9 mouse cellular contexts compared by ENCODE assay signal in the genomic region with DNA sequence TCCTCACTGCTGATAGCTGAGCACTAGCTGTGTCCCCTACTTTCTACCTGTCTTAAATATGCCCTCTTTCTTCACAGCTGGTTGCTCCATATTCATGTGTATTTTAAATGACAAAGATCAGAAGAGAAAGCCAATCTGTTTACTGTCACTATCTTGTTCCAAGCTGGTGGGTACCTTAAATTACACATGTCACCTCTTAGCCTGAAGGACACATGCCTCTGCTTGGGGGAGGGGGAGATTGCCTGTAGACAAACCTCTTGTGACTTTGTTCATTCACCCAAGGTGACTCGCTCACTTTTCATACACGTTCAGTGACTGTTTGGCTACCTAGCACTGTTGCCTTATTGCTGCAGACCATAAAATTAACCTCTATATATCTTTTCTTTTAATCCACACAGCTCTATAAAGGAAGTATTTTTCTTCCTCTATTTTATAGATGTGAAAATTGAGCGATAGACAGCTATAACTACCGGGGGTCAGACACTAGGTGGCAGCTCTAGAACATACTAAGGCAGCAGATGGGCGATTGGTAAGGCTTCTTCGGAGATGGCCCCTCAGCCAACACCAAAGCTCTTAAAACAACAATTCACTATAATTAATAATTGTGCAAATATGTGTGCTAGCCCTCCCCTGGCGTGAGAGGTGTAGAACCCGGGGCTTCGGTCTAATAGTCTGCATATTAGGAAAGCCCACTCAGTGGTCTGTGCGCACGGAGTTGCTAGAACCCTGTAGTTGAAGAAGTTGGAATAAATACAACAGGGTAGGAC. TPM values are rescaled to one million over a fixed set of nuclear protein-coding genes. Genes with fewer than 3 reads are reported as not detected.
DNase-seq lines count a peak whose midpoint lies in the region; ATAC-seq and TF ChIP-seq lines count a peak whose summit lies in the region.
"Had no signal": no experiment of that assay in that cellular context is flagged by ENCODE, and none has a peak within 500 bp of the region (broad histone marks: within the 10 kb centered on the region; RNA-seq: fewer than 3 reads in every experiment).

No protein-coding gene starts in this region.

- H3K27ac ChIP-seq in kidney, embryonic 15.5 days = no peak overlapping the region
- no peak overlapping the region for H3K27ac ChIP-seq in liver, embryonic 14.5 days
- no peak overlapping the region for H3K27ac ChIP-seq in neural tube, embryonic 13.5 days (replicated peaks)

- peak; percentile 71 for ATAC-seq in granulocyte monocyte progenitor cell, adult 5-6 weeks (replicated peaks; ENCODE audit: poor library complexity, severe bottlenecking)
- peak; percentile 50; the same call in 1 of the 2 replicates for ATAC-seq in kidney, embryonic 15.5 days (replicated peaks; ENCODE audit: low FRiP score)
- ATAC-seq in liver, embryonic 14.5 days (ENCODE audit: insufficient read depth) = no peak
- peak; percentile 62 for ATAC-seq in neural tube, embryonic 13.5 days (ENCODE audit: low read depth)

- no peak overlapping the region for H3K4me2 ChIP-seq in kidney, embryonic 15.5 days
- no peak overlapping the region for H3K4me2 ChIP-seq in liver, embryonic 14.5 days (ENCODE audit: low read depth)
- no peak overlapping the region for H3K4me2 ChIP-seq in neural tube, embryonic 13.5 days

- H3K36me3 ChIP-seq in kidney, embryonic 15.5 days = peaks cover 21% of the 10 kb centered on the region
- peaks cover 21% of the 10 kb centered on the region for H3K36me3 ChIP-seq in liver, embryonic 14.5 days (replicated peaks; ENCODE audit: control insufficient read depth, insufficient read depth, low read depth)
- H3K36me3 ChIP-seq in neural tube, embryonic 13.5 days = peaks cover 25% of the 10 kb centered on the region

- peak; percentile 13 for DNase-seq in ovary, postnatal 36 days (ENCODE audit: low spot score)
- no peak for DNase-seq in ovary, postnatal 10 days (ENCODE audit: low spot score)
- peak; percentile 75 for DNase-seq in cerebellum, adult 9-10 months
- DNase-seq in liver, embryonic 14.5 days (ENCODE audit: low read depth in 3 of 3, low spot score in 3 of 3) = no peak
- DNase-seq in urinary bladder, postnatal 36 days (ENCODE audit: low spot score in 2 of 2) = no peak

- no peaks in the 10 kb centered on the region for H3K9me3 ChIP-seq in kidney, embryonic 15.5 days (replicated peaks)
- no peaks in the 10 kb centered on the region for H3K9me3 ChIP-seq in liver, embryonic 14.5 days (ENCODE audit: control insufficient read depth, low read length)
- H3K9me3 ChIP-seq in neural tube, embryonic 13.5 days = no peaks in the 10 kb centered on the region

- no peak overlapping the region for H3K9ac ChIP-seq in kidney, embryonic 15.5 days
- H3K9ac ChIP-seq in liver, embryonic 14.5 days (replicated peaks) = no peak overlapping the region
- no peak overlapping the region for H3K9ac ChIP-seq in neural tube, embryonic 13.5 days

- no peaks in the 10 kb centered on the region for H3K27me3 ChIP-seq in kidney, embryonic 15.5 days
- H3K27me3 ChIP-seq in liver, embryonic 14.5 days (ENCODE audit: control insufficient read depth, insufficient read depth, low read length) = no peaks in the 10 kb centered on the region
- H3K27me3 ChIP-seq in neural tube, embryonic 13.5 days = no peaks in the 10 kb centered on the region

- 46% methylated on average over 11 of the region's 11 CpGs for WGBS in kidney, embryonic 15.5 days
- WGBS in liver, embryonic 14.5 days (ENCODE audit: insufficient replicate concordance) = 41% methylated on average over 11 of the region's 11 CpGs
- WGBS in neural tube, embryonic 13.5 days = 54% methylated on average over 11 of the region's 11 CpGs

- TF ChIP-seq CTCF in liver, embryonic 14.5 days (IDR thresholded peaks at IDR 0.05; ENCODE audit: low read depth) = peak; percentile 44; the same call in 1 of the 2 replicates

- H3K4me3 ChIP-seq in kidney, embryonic 15.5 days (replicated peaks) = no peak overlapping the region
- H3K4me3 ChIP-seq in liver, embryonic 14.5 days (ENCODE audit: insufficient read depth in 1 of 2, low read depth in 2 of 2, low read length in 2 of 2) = no peak overlapping the region
- H3K4me3 ChIP-seq in neural tube, embryonic 13.5 days = no peak overlapping the region

- TF ChIP-seq EP300 in liver, embryonic 14.5 days (IDR thresholded peaks at IDR 0.05; ENCODE audit: low read depth) = no peak

- peaks cover 5% of the 10 kb centered on the region; the same call in 1 of the 2 replicates for H3K4me1 ChIP-seq in kidney, embryonic 15.5 days
- H3K4me1 ChIP-seq in liver, embryonic 14.5 days (replicated peaks; ENCODE audit: control insufficient read depth in 2 of 2, insufficient read depth in 2 of 2, low read length in 1 of 2) = peaks cover 0 to 12% of the 10 kb centered on the region in 2 experiments; a peak in 2 of 4 replicates
- H3K4me1 ChIP-seq in neural tube, embryonic 13.5 days (replicated peaks) = peaks cover 25% of the 10 kb centered on the region

RNA-seq across cellular contexts. Expression of gene Cmas, which starts 22.7 kb away (rescaled TPM):
- total RNA-seq in granulocyte monocyte progenitor cell, adult 5-6 weeks (2014; fragmentation: Nextera tagmentation) = 61.7 and 65.1 TPM in 2 replicates
- 68.3 and 87.5 TPM in 2 replicates for total RNA-seq in granulocyte monocyte progenitor cell, adult 5-6 weeks (2017)
- polyA plus RNA-seq in kidney, embryonic 15.5 days (2015; fragmentation: Nextera tagmentation; extraction: Ambion mirVana) = 77.1 and 77.2 TPM in 2 replicates
- polyA plus RNA-seq in liver, embryonic 14.5 days (2012; rRNA removed) = 43.3 and 80.7 TPM in 2 replicates
- 176 and 181 TPM in 2 replicates for polyA plus RNA-seq in liver, embryonic 14.5 days (2014; fragmentation: Nextera tagmentation; extraction: Ambion mirVana)
- polyA plus RNA-seq in neural tube, embryonic 13.5 days (2015; fragmentation: Nextera tagmentation; extraction: Ambion mirVana) = 174 and 175 TPM in 2 replicates

RNA-seq across cellular contexts. Expression of gene Sult6b2, which starts 25.1 kb away (rescaled TPM):
- not detected in 2 replicates for total RNA-seq in granulocyte monocyte progenitor cell, adult 5-6 weeks (2014; fragmentation: Nextera tagmentation)
- not detected in 2 replicates for total RNA-seq in granulocyte monocyte progenitor cell, adult 5-6 weeks (2017)
- polyA plus RNA-seq in kidney, embryonic 15.5 days (2015; fragmentation: Nextera tagmentation; extraction: Ambion mirVana) = not detected in 2 replicates
- polyA plus RNA-seq in liver, embryonic 14.5 days (2012; rRNA removed) = not detected in 2 replicates
- polyA plus RNA-seq in liver, embryonic 14.5 days (2014; fragmentation: Nextera tagmentation; extraction: Ambion mirVana) = not detected in 2 replicates
- 0.14 and 0.25 TPM in 2 replicates for polyA plus RNA-seq in neural tube, embryonic 13.5 days (2015; fragmentation: Nextera tagmentation; extraction: Ambion mirVana)
- total RNA-seq: liver, adult 2 months had no signal
- polyA plus RNA-seq: liver, adult 2 months had no signal

Comparison
In these comparisons a context has a peak if more than half of its experiments do, and no peak if none do; other contexts are left out.
1. DNase-seq: peak in ovary, postnatal 36 days (single experiment) and cerebellum, adult 9-10 months (single experiment); none in ovary, postnatal 10 days (single experiment), liver, embryonic 14.5 days (0 of 3) and urinary bladder, postnatal 36 days (0 of 2).